Mouse (Mus musculus) intestine, embryonic 14.5 days (tissue): ENCODE data around the gene Rhob. TPM values are rescaled to one million over a fixed set of nuclear protein-coding genes. Genes with fewer than 3 reads are reported as not detected.
"Not testable (repeated sequence)": the region's sequence is repeated elsewhere in the genome, so short reads cannot be mapped to it uniquely, and the experiment has no call there.

Experiments
- ATAC-seq: fragments of 200-750 bp; cut with Nextera tagmentation; replicated peaks from 2 replicates; pipeline ENCODE4 v1.8.0; 2017; ENCODE audit warnings: low read depth, moderate number of reproducible peaks, moderate TSS enrichment, moderate library complexity; ENCODE audit not compliant: low FRiP score, low TSS enrichment
- DNase-seq: peaks from one replicate; pipeline ENCODE4 v3.0.0-alpha.2; 2018; ENCODE audit warnings: low spot score
- H3K27ac ChIP-seq: fragments of 300-500 bp; sonication (generic); 2 replicates; pipeline ENCODE4 v1.5.1; 2014; ENCODE audit warnings: low read depth, mild to moderate bottlenecking, control low read depth
- H3K27me3 ChIP-seq: fragments of 300-500 bp; sonication (generic); replicated peaks from 2 replicates; pipeline ENCODE4 v1.6.1; 2014; ENCODE audit warnings: low read length, control low read depth; ENCODE audit not compliant: control insufficient read depth, insufficient read depth
- H3K36me3 ChIP-seq: fragments of 300-500 bp; sonication (generic); 2 replicates; pipeline ENCODE4 v1.6.1; 2014; ENCODE audit warnings: low read length, control low read depth; ENCODE audit not compliant: control insufficient read depth, insufficient read depth
- H3K4me1 ChIP-seq: fragments of 300-500 bp; sonication (generic); replicated peaks from 2 replicates; pipeline ENCODE4 v1.6.1; 2014; ENCODE audit warnings: low read length, control low read depth, mixed read lengths; ENCODE audit not compliant: control insufficient read depth, insufficient read depth
- H3K4me2 ChIP-seq: fragments of 300-500 bp; sonication (generic); 2 replicates; pipeline ENCODE4 v1.6.1; 2014; ENCODE audit warnings: low read length
- H3K4me3 ChIP-seq: fragments of 300-500 bp; sonication (generic); 2 replicates; pipeline ENCODE4 v1.5.1; 2014; ENCODE audit warnings: low read depth, low read length, control low read depth, mixed read lengths
- H3K9ac ChIP-seq: fragments of 300-500 bp; sonication (generic); 2 replicates; pipeline ENCODE4 v1.6.1; 2014; ENCODE audit warnings: mild to moderate bottlenecking, low read length
- H3K9me3 ChIP-seq: fragments of 300-500 bp; sonication (generic); 2 replicates; pipeline ENCODE4 v1.6.1; 2016; ENCODE audit warnings: low read length, control low read depth; ENCODE audit not compliant: control insufficient read depth
- WGBS: fragments of 180-500 bp; shearing (Covaris S2); extraction: QIAGEN DNeasy Blood & Tissue Kit; methylation state at CpG from one replicate; pipeline ENCODE4 v1.1.7; 2014; 5-methylcytosine and 5-hydroxymethylcytosine counted together
- polyA plus RNA-seq: library from polyadenylated mRNA; unstranded; fragments of >200 nt; fragmentation: Nextera tagmentation; extraction: Ambion mirVana; gene quantifications from 2 replicates; pipeline ENCODE4 v1.2.1, GENCODE M21; 2014

Rhob gene
- polyA plus RNA-seq, 1 experiment from 2014 or later: 50.5 TPM

GRCm38 (mm10) chr12:8463599-8464160, 36.1 kb downstream of the Rhob start:
- ATAC-seq: no peak
- no peak overlapping the region for H3K4me2 ChIP-seq
- WGBS: 68% methylated on average over 3 of the region's 3 CpGs
- no peak overlapping the region for H3K9ac ChIP-seq
- peaks cover 13% of the 10 kb centered on the region; the same call in 1 of the 2 replicates for H3K4me1 ChIP-seq
- no peaks in the 10 kb centered on the region for H3K36me3 ChIP-seq
- no peaks in the 10 kb centered on the region for H3K9me3 ChIP-seq
- no peaks in the 10 kb centered on the region for H3K27me3 ChIP-seq
- DNase-seq: no peak
- no peak overlapping the region for H3K4me3 ChIP-seq
- H3K27ac ChIP-seq: no peak overlapping the region

GRCm38 (mm10) chr12:8462533-8462932, 37.3 kb downstream of the Rhob start:
- DNase-seq (no peak), ATAC-seq (no peak)
- 82% methylated on average over 5 of the region's 5 CpGs for WGBS
- Histone ChIP-seq H3K9me3 (no peaks in the 10 kb centered on the region), H3K27me3 (no peaks in the 10 kb centered on the region), H3K27ac (no peak overlapping the region), H3K4me1 (peaks cover 1% of the 10 kb centered on the region; the same call in 1 of the 2 replicates), H3K4me3 (no peak overlapping the region), H3K36me3 (no peaks in the 10 kb centered on the region), H3K9ac (no peak overlapping the region), H3K4me2 (no peak overlapping the region)

GRCm38 (mm10) chr12:8461575-8461974, 38.2 kb downstream of the Rhob start:
- 92% methylated on average over 8 of the region's 8 CpGs for WGBS
- H3K4me1 ChIP-seq, ATAC-seq: not testable (repeated sequence)

GRCm38 (mm10) chr12:8458400-8458799, 41.4 kb downstream of the Rhob start:
- Histone ChIP-seq H3K4me2 (no peak overlapping the region), H3K4me1 (no peaks in the 10 kb centered on the region; the same call in 1 of the 2 replicates), H3K27ac (no peak overlapping the region), H3K36me3 (no peaks in the 10 kb centered on the region), H3K4me3 (no peak overlapping the region), H3K9ac (no peak overlapping the region), H3K9me3 (no peaks in the 10 kb centered on the region), H3K27me3 (no peaks in the 10 kb centered on the region)
- WGBS: 68% methylated on average over 8 of the region's 8 CpGs
- ATAC-seq: no peak
- DNase-seq: no peak

More at GRCm38 (mm10) chr12:8461575-8461974, 38.2 kb downstream of the Rhob start:
- not testable (repeated sequence) for H3K4me3 ChIP-seq, DNase-seq, H3K27me3 ChIP-seq, H3K27ac ChIP-seq, H3K36me3 ChIP-seq, H3K9ac ChIP-seq, H3K9me3 ChIP-seq, H3K4me2 ChIP-seq

GRCm38 (mm10) chr12:8457052-8457451, 42.8 kb downstream of the Rhob start:
- no peak overlapping the region for H3K4me2 ChIP-seq
- no peaks in the 10 kb centered on the region for H3K9me3 ChIP-seq
- 62% methylated on average over 5 of the region's 5 CpGs for WGBS
- ATAC-seq (no peak), DNase-seq (no peak)
- no peak overlapping the region for H3K9ac ChIP-seq
- H3K4me3 ChIP-seq: no peak overlapping the region
- no peaks in the 10 kb centered on the region; the same call in 1 of the 2 replicates for H3K4me1 ChIP-seq
- no peaks in the 10 kb centered on the region for H3K36me3 ChIP-seq
- no peaks in the 10 kb centered on the region for H3K27me3 ChIP-seq
- no peak overlapping the region for H3K27ac ChIP-seq

GRCm38 (mm10) chr12:8455046-8455445, 44.8 kb downstream of the Rhob start:
- no peak overlapping the region for H3K27ac ChIP-seq
- H3K27me3 ChIP-seq: no peaks in the 10 kb centered on the region
- WGBS: 56% methylated on average over 2 of the region's 2 CpGs
- ATAC-seq (no peak), DNase-seq (no peak)
- H3K4me1 ChIP-seq: peaks cover 3% of the 10 kb centered on the region; the same call in 1 of the 2 replicates
- no peak overlapping the region for H3K9ac ChIP-seq
- H3K36me3 ChIP-seq: no peaks in the 10 kb centered on the region
- H3K4me3 ChIP-seq: no peak overlapping the region
- no peaks in the 10 kb centered on the region for H3K9me3 ChIP-seq
- H3K4me2 ChIP-seq: no peak overlapping the region

GRCm38 (mm10) chr12:8454487-8454886, 45.3 kb downstream of the Rhob start:
- H3K4me3 ChIP-seq: no peak overlapping the region
- H3K27me3 ChIP-seq: no peaks in the 10 kb centered on the region
- H3K9me3 ChIP-seq: no peaks in the 10 kb centered on the region
- ATAC-seq: no peak
- H3K4me1 ChIP-seq: peaks cover 3% of the 10 kb centered on the region; the same call in 1 of the 2 replicates
- no peak overlapping the region for H3K27ac ChIP-seq
- H3K9ac ChIP-seq: no peak overlapping the region
- H3K4me2 ChIP-seq: no peak overlapping the region
- 65% methylated on average over 3 of the region's 3 CpGs for WGBS
- no peaks in the 10 kb centered on the region for H3K36me3 ChIP-seq
- DNase-seq: no peak

GRCm38 (mm10) chr12:8452766-8453621, 46.8 kb downstream of the Rhob start:
- Histone ChIP-seq H3K27ac (no peak overlapping the region; the same call in 1 of the 2 replicates), H3K9me3 (no peaks in the 10 kb centered on the region), H3K36me3 (no peaks in the 10 kb centered on the region), H3K4me2 (no peak overlapping the region), H3K27me3 (no peaks in the 10 kb centered on the region), H3K9ac (no peak overlapping the region), H3K4me1 (peaks cover 3% of the 10 kb centered on the region; the same call in 1 of the 2 replicates), H3K4me3 (no peak overlapping the region)
- no peak for DNase-seq
- no peak for ATAC-seq
- WGBS: 65% methylated on average over 7 of the region's 7 CpGs
